Mouse (Mus musculus) embryonic fibroblast, embryonic 13.5 days (primary cell): Measurements from ENCODE around the gene 0610010K14Rik.

Experiments used
- CTCF ChIP-seq: IDR thresholded peaks from 2 replicates; pipeline ENCODE4 v1.5.1; 2011; ENCODE audit warnings: mild to moderate bottlenecking, control low read depth, low read length, moderate library complexity, borderline replicate concordance; ENCODE audit not compliant: insufficient read depth
- POLR2A ChIP-seq: IDR thresholded peaks from 2 replicates; pipeline ENCODE4 v1.6.1; 2011; ENCODE audit warnings: low read depth, mild to moderate bottlenecking, control low read depth, low read length, moderate library complexity

GRCm38 (mm10) chr11:70236717-70237116 lies 997 bp downstream of the 0610010K14Rik start:
- no peak for TF ChIP-seq CTCF
- 0 out of 2 replicates have a peak, but pooled peaks have one; percentile 7 for TF ChIP-seq POLR2A
